Mouse (Mus musculus) gastrocnemius, postnatal 10 days (tissue): ENCODE data around the gene Zfp11. TPM values are rescaled to one million over a fixed set of nuclear protein-coding genes. Genes with fewer than 3 reads are reported as not detected.
"Not testable (repeated sequence)": the region's sequence is repeated elsewhere in the genome, so short reads cannot be mapped to it uniquely, and the experiment has no call there.

Experiments used
- DNase-seq: peaks from one replicate; pipeline ENCODE4 v3.0.0; 2021; ENCODE audit warnings: mixed read lengths
- long read RNA-seq, 2 experiments: library from polyadenylated mRNA; stranded (forward); transcript quantifications; one replicate each; pipeline ENCODE4 v2.0.0; 2021
- total RNA-seq, 2 experiments: library from RNA; stranded (reverse); gene quantifications; 2 replicates each; pipeline ENCODE4 v1.2.3; 2021

The Zfp11 gene
- total RNA-seq, result 1 to 10 TPM; 3.1 to 3.2 TPM
- long read RNA-seq, experiment 1, transcript Zfp11-201 (3 exons, 3,929 nt), result major isoform, 6 of 8 reads
- long read RNA-seq, experiment 1, partial matches to known transcripts, result 1 of 8 reads
- long read RNA-seq, experiment 1, other reads (novel, unspliced or antisense), result 1 of 8 reads
- long read RNA-seq, experiment 2, partial matches to known transcripts, result 1 of 4 reads
- long read RNA-seq, experiment 2, other reads (novel, unspliced or antisense), result 0 of 4 reads

DNA sequence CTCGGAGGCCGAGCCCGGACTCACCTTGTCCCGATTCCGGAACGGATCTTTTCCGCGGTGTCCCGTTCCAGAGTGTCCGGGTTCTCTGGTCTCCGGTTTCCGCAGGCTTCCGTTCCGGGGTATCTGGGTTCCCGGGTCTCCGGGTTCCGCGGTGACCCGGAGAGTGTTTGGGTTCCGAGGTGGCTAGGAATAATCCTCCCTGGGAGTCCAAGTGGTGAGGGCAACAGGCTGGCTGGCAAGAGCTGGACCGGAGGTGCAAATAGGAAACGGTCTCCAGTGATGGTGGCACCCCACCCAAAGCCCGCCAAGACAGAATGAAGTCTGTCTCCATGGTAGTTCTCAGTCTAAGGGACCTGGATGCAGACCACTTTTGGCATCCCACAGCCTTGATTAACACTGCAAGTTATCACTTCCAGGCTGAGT lies at the start of gene Zfp11:
Gene Zfp11, minus strand, starts transcription at position 64 of the 423 bp plus-strand sequence.
- DNase-seq, result peak; percentile 81

DNA sequence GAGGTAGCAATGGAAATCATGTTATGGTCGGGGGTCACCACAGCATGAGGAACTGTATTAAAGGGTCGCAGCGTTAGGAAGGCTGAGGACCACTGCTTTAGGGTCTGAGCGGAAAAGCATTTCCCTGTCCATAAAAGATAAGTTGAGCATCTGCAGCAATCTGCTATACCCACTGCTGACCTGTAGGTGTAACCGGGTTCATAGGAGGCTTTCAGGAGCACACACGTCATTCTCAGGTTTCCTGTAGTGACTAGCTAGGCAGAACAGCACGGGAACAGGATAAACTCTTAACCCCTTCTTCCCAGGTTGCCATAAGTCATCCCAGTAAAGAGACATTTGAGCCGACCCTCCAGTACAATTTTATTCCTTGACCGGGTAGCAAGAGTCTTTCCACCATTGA lies 47.1 kb upstream of the Zfp11 start:
- DNase-seq, result no peak

DNA sequence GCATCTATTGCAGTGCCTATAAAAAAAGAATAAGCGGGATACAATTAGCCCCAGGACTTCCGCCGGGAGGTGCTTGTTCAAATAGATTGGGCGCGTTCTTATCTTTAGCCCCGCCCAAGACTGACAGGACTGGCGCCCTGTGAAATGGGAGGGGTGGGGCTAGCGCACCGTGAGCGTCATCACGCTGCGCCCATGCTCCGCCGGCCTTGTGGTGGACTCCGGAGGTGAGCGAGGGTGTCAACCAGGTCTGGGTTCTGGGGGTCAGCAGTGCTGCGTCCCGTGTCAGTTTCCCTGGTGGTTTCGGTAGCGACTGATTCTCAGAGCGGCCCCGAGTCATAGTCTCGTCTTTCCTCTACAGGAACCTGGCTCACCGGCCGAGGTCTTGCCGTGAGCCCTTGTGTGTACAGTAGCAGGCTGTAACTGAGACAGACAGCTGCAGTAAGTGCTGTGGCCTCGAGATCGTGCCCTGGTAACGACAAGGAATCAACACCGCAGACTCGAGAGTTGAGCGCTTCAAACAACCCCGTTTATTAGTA lies 45.5 kb upstream of the Zfp11 start, which contains the start of gene Mrps17:
Gene Mrps17, plus strand, starts transcription at position 172 of the 536 bp plus-strand sequence.
- peak; percentile 90 for DNase-seq

DNA sequence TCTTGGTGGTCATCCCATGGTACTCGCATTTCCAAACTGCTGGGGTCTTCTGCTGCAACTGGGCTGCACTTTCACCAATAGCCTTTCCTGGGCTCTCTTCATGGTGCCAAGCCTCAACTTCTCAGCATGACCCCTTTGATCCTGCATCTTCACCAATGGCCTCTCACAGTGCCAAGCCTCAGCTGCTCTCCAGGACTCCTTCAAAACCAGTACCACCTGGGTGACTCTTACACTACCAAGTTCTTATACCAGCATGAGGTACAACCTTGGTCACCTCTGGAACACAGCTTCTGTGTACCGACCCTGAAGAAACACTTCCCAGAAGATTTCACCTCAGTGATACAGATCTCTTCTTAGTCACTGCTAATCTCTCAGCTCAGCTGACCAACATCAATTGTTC lies 38.5 kb upstream of the Zfp11 start, which contains the start of gene Sept14:
Gene Sept14, minus strand, starts transcription at position 101 of the 400 bp plus-strand sequence.
- no peak for DNase-seq

DNA sequence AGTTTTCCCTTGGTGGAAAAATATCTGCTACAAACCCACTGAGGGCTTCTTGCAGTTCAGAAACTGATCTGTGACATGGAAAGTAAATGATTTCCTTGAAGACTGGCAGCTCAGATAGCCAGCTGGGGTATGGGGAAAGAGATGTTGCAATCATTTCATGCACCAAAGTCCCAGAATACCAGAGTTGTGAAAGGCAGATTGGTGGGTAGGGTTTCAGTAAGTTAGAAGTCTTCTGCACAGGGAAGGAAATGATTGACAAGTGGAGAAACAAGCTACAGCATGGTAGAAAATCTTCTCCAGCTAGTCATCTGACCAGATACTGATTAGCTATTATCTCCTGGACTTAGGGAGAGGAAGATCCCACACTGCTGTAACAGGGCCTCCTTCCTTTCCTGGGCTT lies 33.5 kb upstream of the Zfp11 start:
- no peak for DNase-seq

DNA sequence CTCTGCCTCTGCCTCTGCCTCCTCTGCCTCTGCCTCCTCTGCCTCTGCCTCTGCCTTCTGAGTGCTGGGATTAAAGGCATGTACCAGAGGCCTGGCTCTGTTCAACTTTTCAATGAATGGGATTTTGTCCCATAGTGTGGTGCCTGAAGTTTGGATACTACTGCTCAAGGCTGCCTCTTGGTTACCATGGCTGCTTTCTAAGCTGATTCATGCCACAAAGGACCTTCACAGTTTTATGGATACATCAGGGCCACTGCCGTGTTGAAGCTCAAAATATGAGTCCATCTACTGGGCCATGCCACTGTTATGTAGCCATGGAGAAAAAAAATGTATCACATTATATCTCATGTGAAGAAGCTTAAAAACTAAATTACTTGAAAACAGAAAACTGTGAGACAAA lies 31.8 kb upstream of the Zfp11 start:
- DNase-seq, result no peak

DNA sequence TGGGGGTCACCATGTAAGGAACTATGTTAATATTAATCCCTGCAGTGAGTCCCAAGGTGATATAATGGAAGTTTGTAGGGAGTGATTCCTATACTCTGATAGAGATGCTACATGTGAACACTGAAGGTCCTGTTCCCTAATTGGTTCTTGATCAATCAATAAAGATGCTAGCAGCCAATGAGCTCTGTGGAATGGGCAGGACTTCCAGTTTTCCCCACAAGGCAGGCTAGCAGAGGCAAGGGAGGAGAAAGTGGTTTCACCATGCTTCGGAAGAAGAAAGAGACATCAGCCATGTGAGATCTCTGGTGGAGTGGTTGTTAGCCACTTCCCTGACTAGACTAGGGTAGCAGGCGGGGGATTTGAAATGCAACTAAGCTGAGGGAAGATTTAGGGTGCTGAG lies 30.6 kb upstream of the Zfp11 start:
- DNase-seq, result no peak

DNA sequence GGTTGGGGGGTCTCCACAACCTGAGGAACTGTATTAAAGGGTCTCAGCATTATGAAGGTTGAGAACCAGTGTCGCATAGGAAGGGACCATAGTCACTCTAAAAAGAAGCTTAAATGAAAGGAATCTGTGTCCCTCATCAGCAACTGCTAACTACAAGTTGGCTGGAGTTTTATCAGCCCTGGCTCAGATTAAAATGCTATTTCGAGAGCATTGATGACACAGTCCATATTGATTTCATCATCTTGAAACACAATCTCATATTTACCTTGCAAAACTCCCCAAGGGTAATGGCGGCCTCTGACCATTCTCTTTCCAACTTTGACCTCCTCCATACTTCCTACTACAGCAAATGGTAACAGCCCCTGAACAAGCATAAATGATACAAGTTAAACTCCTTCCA lies 20.6 kb upstream of the Zfp11 start:
- no peak for DNase-seq

DNA sequence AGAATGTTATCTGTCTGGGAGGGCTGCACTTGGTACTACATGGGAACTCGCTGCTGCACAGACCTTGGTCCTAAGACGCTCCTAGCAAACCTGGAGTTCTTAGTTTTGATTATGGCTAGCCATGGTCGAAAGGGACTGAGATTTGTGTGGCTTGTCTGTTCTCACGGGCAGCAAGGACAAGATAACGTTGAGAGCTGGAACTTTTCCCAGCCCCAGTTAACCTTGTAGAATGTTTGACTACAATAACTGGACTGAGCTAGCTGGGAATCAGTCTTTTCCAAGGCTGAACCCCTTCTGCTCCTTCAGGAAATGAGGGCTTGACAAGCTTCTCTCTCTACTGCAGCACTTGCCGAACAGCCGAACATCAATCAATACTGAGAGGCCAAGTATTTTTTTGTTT lies 17.7 kb upstream of the Zfp11 start:
- DNase-seq, result no peak

DNA sequence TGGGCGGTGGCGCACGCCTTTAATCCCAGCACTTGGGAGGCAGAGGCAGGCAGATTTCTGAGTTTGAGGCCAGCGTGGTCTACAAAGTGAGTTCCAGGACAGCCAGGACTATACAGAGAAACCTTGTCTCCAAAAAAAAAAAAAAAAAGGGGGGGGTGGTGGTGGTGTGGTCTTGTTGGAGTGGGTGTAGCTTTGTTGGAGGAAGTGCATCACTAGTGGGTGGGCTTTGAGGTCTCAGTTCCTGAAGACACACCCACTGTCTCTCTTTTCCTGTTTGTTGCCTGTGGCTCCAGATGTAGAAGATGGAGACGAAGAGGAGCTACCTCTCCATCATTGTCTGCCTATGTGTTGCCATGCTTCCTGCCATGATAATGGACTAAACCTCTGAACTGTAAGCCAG lies 15.2 kb upstream of the Zfp11 start:
- DNase-seq, result not testable (repeated sequence)

DNA sequence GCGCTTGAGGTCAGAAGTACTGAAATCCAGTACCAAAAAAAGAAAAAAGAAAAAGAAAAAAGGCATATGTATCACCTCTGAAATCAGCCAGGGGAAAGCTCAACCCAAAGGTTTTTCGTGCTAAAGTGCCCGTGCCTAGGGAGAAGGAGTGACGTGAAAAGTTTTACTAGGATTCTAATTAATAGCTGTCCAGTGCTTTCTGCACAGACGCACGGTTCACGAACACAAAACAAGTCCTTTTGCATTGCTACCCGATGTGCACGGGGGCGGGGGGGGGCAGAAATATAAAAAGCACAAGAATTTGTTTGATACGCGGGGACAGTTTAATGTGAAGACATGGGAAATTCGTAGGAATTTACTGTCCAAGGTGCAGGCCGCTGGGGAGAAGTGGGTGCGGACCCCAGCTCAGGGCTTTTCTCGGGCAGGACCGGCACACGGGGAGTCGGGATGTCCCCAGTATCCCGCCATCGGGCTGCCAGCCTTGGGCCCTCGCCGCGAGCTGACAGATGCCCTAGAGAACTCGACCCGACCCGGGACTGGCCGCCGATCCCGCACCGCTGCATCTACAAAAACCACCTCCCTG lies 355 bp downstream of the Zfp11 start:
- DNase-seq, result no peak

DNA sequence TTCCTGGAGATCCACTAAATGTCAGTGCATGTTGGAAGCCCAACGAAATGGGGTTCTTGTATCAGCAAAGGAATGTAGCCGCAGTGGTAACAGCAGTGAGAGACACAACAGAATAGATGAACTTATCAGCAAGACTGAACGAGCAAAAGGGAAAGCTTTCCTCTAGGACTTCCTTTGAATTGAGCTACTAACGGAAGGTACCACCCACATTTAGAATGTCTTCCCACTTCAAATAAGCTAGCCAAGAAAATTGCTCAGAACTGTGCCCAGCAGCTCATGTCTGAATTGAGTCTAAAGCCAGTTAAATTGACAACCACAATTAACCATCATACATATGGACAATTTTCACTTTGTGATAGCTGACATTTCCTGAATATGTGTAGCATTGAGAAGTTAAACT lies 2.0 kb downstream of the Zfp11 start:
- no peak for DNase-seq

DNA sequence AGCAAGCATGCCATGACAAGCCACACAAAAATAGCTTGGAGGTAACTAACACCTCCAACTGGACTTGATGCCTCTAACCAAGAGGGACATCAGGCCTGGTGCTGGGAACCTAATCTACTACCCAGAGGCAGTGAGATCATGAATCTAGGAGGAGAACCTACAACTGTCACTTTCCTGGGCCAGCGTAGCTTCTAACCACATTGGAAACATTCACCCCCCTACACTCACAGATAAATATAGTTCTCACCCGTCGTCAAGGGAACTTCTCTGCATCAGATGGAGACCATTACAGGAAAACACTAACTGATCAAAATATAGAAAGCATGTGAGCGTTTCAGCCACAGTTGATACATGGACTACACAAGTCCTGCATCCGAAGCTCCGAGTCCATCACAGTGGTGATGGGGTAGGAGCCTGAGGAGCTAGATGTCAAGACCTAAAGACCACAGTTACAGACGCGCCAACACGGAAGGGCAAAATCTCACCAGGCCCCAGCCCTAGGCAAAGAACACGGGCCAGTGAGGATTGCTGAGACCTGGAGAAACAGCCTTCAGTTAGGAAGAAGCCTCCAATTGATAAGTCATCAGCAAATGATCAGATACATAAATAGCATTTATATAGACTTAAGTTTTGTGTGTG lies 3.5 kb downstream of the Zfp11 start:
- DNase-seq, result no peak

DNA sequence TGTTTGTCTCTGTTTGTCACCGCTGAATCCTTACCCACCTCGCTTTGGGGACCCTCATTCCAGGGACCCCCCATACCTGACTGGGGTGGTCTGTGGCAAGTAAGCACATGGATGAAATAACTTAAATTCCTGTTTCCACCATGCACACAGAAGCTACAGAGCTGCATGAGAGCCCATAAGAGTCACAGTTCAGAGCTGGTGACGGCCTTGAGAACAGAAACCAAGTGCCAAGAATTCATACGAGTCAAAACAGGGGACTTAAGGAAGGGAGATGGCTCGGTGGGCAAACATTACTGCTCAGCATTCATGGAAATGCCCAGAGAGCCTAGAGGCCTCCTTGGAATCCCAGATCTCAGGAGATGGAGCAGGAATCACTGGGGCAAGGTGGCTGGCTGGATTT lies 5.8 kb downstream of the Zfp11 start:
- no peak for DNase-seq

DNA sequence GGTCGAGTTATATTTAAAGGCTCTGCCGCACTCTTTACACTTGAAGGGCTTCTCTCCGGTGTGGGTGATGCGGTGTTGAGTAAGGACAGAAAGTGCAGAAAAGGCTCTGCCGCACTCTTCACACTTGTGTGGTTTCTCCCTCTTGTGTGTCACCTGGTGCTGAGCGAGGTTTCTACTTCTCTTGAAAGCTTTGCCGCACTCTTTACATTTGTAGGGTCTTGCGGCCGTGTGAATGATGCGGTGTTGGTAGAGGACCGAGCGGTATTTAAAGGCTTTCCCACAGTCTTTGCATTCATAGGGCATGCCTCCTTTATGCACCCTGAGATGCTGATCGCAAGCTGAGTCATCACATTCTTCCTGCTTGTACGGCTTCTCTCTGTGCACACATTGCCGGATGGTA lies 12.0 kb downstream of the Zfp11 start:
- DNase-seq, result no peak

DNA sequence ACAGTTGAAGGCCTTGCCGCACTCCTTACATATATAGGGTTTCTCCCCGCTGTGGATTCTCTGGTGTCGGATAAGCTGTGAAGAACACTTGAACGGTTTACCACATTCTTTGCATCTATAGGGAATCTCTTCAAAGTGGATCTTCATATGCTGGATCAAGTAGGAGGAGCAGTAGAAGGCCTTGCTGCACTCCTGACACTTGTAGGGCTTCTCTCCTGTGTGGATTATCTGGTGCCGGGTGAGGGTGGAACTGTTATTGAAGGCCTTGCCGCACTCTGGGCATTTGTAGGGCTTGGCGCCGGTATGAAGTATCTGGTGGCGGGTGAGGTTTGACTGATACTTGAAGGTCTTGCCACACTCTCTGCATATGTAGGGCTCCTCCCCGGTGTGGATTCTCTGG lies 12.9 kb downstream of the Zfp11 start:
- no peak for DNase-seq

DNA sequence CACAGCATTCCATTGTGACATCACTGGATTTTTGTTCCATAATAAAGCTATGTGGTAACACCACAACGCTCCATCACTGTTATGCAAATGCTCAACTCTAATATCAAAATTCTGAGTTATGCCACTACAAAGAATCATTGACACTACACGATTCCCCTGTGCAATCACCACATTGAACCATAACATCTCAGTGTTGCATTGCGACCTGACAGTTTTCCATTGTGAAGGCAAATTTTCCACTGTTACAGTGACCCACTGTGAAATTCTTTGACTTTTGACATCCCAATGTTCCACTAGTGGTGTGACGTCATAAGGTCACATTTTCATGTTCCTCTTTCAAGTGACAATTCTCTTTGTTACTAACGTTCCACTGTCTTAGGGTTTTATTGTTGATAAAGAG lies 19.0 kb downstream of the Zfp11 start:
- DNase-seq, result no peak

DNA sequence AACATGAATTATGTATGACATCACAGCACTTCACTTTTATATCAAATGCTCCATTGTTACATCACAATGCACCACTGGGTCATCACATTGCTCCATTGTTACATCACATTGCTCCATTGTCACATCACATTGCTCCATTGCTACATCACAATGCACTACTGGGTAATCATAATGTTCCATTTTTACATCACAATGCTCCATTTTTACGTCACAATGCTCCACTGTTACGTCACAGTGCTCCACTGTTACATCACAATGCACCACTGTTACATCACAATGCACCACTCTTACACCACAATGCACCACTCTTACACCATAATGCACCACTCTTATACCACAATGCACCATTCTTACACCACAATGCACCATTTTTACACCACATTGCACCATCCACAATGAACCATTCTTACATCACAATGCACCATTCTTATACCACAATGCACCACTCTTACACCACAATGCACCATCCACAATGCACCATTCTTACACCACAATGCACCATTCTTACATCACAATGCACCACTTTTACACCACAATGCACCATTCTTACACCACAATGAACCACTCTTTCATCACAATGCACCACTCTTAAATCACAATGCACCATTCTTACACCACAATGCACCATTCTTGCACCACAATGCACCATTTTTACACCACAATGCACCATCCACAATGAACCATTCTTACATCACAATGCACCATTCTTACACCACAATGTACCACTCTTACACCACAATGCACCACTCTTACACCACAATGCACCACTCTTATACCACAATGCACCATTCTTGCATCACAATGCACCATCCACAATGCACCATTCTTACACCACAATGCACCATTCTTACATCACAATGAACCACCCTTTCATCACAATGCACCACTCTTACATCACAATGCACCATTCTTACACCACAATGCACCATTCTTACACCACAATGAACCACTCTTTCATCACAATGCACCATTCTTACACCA lies 37.3 kb downstream of the Zfp11 start:
- DNase-seq, result not testable (repeated sequence)

DNA sequence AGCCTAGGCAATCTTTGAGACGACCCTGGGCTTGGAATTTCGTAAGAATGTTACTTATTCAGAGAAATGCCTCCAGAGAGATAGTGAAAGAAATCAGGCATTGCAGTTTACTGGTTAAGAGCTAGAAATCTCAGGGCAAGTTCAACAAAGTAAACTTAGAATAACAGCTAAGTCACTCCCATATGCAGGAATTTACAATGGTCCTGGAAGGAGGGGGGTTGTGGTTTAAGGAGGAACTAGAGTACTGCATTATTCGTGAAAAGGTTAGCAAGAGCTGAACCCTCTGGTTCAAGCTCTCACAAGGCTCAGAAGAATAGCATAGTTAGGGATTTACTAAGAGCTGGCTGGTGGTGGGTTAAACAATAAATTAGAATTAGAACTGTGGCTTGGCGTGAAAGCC lies 43.3 kb downstream of the Zfp11 start:
- not testable (repeated sequence) for DNase-seq

DNA sequence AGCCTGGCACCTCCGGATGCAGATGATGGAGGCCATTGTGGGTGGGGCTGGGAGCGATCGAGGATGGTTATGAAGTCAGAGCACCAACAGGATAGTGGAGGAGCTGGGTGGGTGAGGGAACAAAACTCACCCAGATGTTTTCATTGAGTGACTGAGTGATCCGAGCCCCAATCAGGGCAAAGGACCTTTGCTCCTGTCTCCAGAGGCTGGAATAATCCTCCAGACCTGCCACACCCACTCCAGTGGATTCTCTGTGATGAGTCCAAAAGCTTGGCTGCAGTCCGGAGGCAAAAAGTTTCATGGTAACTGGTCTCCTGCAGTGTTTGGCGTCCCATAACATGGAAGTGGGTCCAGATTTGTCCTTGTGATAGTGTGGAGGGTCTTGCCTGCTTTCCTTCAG lies 43.8 kb downstream of the Zfp11 start:
- DNase-seq, result no peak

DNA sequence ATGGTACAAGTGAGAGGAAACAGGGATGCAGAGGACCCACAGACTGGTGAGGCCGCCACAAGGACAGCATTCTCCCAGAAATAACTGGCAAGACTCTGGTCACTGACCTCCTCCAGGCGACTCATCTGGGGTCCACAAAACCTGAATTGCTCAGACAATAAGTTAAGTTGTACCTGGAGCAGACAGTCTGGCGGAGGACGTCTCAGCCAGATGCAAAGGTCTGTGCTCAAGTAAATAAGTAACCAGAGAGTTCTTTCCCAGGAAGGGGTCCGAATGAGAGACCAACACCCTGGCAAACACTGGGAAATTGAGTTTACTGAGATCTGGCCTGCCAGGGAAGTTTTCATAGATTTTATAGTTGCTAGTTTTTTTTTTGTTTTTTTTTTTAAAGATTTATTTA lies 48.5 kb downstream of the Zfp11 start:
- DNase-seq, result no peak

DNA sequence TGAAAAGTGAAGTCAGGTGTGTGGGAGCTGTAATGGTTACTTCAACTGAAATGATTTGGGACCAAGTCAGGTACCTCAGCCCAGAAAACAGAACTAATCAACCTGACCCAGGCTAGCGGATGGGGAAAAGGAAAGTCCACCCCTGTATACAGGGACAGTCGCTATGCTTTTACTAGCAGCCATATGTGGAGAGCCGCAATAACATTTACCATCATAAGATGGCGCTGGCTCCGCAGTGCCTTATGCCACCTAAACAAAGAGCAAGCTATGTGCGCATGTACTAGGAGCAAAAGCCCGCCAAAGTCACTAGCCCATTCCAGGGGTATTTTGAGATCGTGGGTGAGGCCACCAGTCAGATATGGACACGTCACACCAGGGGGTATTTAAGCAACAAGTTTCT lies 49.3 kb downstream of the Zfp11 start:
- not testable (repeated sequence) for DNase-seq
